Mouse (Mus musculus): Measurements from ENCODE around the gene Tomm40l. TPM values are rescaled to one million over a fixed set of nuclear protein-coding genes. Genes with fewer than 3 reads are reported as not detected.

The Tomm40l gene
- 23.1 and 24.0 TPM in 2 replicates for polyA plus RNA-seq (2012; rRNA removed)

- DNase-seq (ENCODE audit: low read depth, low spot score) = peak; percentile 97
- WGBS = under 1% methylated on average over 28 of the region's 28 CpGs
Observed at GRCm38 (mm10) chr1:171222238-171223155, at the start of gene Tomm40l. TSS of gene Tomm40l (minus strand) at chr1:171222514.

DNA sequence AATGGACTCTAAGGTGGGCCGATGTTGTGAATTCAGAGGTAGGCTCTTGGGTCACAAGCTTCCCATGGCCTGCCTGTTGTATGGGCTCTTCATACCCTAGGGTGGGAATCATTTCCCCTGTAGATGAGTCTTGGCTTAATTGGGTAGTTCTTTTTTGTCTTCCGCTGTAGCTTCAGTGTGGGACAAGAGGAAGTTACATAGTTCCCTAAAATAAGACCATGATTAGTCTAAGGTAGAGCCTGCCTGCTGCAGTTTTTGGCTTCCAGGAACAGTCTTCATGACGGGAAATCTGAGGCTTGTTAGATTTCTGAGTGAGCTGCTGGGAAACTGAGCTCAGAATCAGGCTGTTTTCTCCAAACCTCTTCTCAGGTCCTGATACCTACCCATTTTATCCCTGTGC lies 49.8 kb upstream of the Tomm40l start:
- 79% methylated on average over 3 of the region's 3 CpGs for WGBS
- DNase-seq (ENCODE audit: low read depth, low spot score) = no peak

GRCm38 (mm10) chr1:171271622-171272021 lies 49.3 kb upstream of the Tomm40l start:
- WGBS = 61% methylated on average over 10 of the region's 10 CpGs
- no peak for DNase-seq (ENCODE audit: low read depth, low spot score)

- DNase-seq (ENCODE audit: low read depth, low spot score) = no peak
- 24% methylated on average over 9 of the region's 9 CpGs for WGBS
Observed at GRCm38 (mm10) chr1:171271196-171271595, 48.9 kb upstream of the Tomm40l start.

DNA sequence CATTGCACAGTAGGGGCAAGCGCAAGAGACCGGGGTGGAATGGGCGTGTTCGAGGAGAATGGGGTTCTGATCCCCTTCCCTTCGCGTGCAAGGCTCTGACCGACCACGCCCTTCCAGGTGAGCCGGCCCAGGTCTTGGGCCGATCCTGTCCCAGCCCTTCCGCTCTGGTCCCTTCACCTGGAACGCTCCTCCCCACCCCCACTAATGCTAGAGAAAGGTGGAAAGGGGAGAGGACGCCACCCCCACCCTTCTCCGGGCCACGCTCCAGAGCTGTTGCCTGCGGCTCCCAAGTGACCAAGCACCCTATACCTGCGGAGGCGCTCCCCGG lies 48.2 kb upstream of the Tomm40l start:
- DNase-seq (ENCODE audit: low read depth, low spot score) = no peak

DNA sequence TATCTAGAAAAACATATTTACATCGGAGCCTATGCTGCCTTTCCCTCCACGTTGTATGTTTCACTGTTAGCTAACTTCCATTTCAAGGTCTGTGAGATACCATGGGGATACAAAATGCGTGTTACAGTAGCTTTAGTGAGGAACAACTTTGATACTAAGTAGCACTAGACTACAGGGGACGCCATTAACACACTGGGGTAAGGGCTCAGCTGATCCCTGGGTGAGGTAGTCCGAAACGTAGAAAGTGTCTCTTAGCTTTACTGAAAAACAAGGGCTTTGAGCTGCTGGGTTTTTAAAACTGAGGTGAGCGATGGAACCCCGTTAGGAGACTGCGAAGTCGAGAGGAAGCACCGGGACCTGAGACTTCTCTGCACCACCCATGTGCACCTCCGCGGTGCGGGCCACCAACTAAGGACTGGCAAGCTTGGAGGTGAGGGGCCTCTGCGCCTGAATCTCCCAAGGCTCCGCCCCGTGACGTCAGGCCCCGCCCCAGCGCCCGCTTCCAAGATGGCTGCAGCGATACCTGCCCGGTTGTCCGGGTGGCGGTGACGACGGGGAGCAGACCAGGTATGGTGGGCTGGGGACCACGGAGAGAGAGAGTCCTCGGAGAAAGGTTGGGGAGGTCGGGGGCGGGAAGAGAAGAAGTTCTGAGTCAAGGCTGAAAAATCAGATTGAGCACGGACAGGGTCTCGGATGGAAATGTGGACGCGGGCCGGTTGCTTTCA lies 47.7 kb upstream of the Tomm40l start, which contains the start of gene B4galt3:
Gene B4galt3 (plus strand): TSS at position 481 of the 725 bp plus-strand sequence.
- WGBS = 4% methylated on average over 36 of the region's 36 CpGs

More for the DNA sequence above, 48.2 kb upstream of the Tomm40l start:
- under 1% methylated on average over 19 of the region's 19 CpGs for WGBS

DNA sequence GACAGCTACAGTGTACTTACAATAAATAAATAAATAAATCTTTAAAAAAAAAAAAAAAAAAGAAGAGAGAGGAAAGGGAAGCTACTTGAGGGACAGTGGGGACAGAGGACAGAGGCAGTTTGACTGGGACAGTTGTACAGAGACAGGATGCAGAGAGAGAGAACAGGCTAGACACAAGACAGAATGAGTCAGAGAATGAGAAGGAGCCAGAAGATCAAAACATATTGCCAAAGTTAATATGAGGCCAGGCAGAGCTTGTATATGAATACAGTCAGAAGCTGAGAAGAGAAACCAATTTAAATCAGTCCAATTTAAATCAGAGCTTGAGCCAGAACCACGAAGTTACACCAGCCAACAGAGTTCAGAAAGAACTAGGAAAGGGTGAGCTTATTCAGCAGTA lies 46.0 kb upstream of the Tomm40l start:
- WGBS = 59% methylated on average over 1 of the region's 1 CpGs

More for the DNA sequence above, 47.7 kb upstream of the Tomm40l start, which contains the start of gene B4galt3:
- peak; percentile 70 for DNase-seq (ENCODE audit: low read depth, low spot score)

GRCm38 (mm10) chr1:171265971-171266744 lies 43.8 kb upstream of the Tomm40l start:
- WGBS = 44% methylated on average over 4 of the region's 4 CpGs
- DNase-seq (ENCODE audit: low read depth, low spot score) = no peak

More for the DNA sequence above, 46.0 kb upstream of the Tomm40l start:
- no peak for DNase-seq (ENCODE audit: low read depth, low spot score)

- 60% methylated on average over 3 of the region's 3 CpGs for WGBS
- DNase-seq (ENCODE audit: low read depth, low spot score) = no peak
Observed at GRCm38 (mm10) chr1:171263666-171264461, 41.5 kb upstream of the Tomm40l start.

DNA sequence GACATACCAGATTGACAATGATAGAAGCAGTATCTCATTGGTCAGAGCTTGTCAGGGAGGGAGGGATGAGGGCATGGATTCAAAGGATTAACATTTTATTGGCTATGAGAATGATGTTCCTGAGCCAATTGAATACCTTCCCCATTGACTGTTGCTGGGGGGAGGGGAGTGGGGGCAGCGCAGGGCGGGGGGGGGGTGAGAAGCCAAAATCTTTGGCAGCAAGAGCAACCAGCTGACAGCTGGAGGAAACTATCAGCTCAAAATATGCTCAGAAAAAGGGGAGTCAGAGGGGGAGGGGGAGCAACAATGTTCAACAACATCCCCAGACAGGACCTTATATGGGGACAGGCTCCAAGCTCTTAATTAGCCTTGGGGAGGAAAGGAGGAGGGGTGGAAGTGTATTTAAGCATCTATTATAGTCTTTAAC lies 40.9 kb upstream of the Tomm40l start:
- no peak for DNase-seq (ENCODE audit: low read depth, low spot score)

DNA sequence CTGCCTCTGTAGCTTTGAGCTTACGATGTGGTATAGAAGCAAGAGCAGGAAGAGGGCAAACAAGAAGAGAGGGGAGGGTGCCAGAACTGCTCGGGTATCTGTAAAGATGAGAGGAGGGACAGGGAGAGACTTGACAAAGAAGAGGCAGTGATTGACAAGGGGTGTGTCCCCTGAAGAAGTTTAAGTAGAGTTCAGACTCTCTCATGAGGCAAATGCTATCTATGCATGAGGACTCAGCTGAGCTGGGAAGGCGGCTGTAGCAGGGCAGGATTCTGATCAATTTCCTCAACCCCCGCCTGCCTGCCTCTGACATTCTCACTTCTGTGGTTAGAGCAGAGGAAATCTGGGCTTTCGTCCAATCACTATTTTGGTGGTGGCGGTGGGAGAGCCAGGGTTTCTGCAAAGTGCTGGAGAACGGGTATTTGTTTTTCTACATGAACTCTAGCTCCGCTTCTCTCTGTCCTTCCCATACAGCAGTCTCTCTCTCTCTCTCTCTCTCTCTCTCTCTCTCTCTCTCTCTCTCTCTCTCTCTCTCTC lies 40.3 kb upstream of the Tomm40l start:
- WGBS = 3% methylated on average over 8 of the region's 8 CpGs
- DNase-seq (ENCODE audit: low read depth, low spot score) = no peak

More for the DNA sequence above, 40.9 kb upstream of the Tomm40l start:
- WGBS = 0% methylated on average over 1 of the region's 2 CpGs

DNA sequence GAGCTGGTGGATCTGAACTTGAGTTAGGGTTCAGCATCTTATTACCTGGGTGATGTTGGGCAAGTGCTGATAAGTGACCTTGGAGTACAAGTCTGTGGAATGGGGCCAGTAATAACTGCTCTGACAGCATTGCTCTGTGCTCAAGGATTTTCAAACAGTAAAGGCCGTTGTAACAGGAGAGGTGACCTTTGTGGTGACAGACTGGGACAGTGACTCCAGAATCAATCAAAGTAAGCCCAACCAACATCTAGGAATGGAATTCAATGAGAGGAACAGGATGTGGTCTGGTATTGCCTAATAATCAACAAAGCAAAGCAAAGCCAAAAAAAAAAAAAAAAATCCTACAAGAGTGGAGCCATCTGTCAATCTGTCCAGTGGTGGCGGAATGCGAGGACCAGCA lies 38.0 kb upstream of the Tomm40l start:
- no peak for DNase-seq (ENCODE audit: low read depth, low spot score)
- WGBS = 52% methylated on average over 3 of the region's 3 CpGs

DNA sequence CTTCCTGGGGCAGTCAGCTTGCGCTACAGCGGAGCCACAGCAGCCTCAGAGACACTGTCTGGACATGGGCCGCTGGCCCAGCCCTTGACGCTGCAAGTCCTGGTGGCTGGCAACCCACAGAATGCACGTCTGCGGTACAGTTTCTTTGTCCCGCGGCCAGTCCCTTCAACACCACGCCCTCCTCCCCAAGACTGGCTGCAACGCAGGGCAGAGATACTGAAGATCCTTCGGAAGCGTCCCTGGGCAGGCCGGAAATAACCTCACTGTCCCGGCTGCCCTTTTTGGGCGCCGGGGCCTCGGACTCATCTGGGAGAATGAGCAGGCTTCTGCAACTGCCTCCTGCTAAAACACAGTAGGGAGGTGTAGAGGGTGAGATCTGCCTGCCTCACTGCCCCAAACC lies 36.6 kb upstream of the Tomm40l start:
- 72% methylated on average over 17 of the region's 17 CpGs for WGBS
- DNase-seq (ENCODE audit: low read depth, low spot score) = no peak

DNA sequence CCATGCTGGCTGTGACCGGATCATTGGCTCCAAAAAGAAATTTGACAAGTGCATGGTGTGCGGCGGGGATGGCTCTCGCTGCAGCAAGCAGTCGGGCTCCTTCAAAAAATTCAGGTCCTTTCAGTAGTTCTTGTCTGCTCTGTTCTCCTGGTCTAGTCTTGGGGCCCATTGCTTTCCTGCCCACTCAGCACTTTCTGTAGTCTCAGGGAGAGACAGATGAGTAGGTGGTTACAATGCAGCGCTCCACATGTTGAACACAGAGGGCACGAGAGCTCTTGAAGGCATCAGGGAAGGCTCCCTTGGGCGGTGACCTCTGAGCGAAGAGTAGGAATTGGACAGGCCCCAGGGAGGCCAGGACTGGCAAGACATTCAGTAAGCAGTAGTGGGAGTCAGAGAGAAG lies 35.5 kb upstream of the Tomm40l start:
- WGBS = 84% methylated on average over 9 of the region's 9 CpGs
- DNase-seq (ENCODE audit: low read depth, low spot score) = no peak

GRCm38 (mm10) chr1:171256937-171257548 lies 34.7 kb upstream of the Tomm40l start:
- DNase-seq (ENCODE audit: low read depth, low spot score) = no peak
- 50% methylated on average over 15 of the region's 15 CpGs for WGBS

DNA sequence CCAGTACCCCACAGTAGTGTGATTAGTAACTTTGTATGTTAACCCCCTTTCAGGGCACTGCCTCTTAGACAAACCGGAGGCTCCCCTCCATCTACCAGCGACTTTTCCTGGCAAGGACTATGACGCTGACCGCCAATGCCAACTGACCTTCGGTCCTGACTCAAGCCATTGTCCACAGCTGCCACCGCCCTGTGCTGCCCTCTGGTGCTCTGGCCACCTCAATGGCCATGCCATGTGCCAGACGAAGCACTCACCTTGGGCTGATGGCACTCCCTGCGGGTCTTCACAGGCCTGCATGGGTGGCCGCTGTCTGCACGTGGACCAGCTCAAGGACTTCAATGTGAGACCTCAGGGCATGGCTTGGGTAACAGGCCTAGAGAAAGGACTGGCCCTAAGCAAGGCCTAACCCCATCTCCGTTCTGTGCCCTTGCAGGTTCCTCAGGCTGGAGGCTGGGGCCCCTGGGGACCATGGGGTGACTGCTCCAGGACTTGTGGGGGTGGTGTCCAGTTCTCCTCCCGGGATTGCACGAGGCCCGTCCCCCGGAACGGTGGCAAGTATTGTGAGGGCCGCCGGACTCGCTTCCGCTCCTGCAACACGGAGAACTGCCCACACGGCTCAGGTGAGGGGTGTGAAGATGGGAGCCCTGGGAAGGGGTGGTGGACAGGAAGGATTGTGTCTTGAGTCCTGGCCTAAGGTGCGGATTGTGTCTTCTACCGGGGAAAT lies 33.9 kb upstream of the Tomm40l start:
- DNase-seq (ENCODE audit: low read depth, low spot score) = no peak
- 84% methylated on average over 24 of the region's 24 CpGs for WGBS

GRCm38 (mm10) chr1:171252415-171252814 lies 30.1 kb upstream of the Tomm40l start:
- DNase-seq (ENCODE audit: low read depth, low spot score) = no peak
- WGBS = 72% methylated on average over 17 of the region's 17 CpGs

Measured in large intestine, adult 2 months (tissue).